Mouse (Mus musculus) forebrain, embryonic 14.5 days (tissue): Measurements from ENCODE around the gene Tmem222. TPM values are rescaled to one million over a fixed set of nuclear protein-coding genes. Genes with fewer than 3 reads are reported as not detected.

Experiments
- ATAC-seq: fragments of 200-750 bp; cut with Nextera tagmentation; 2 replicates; pipeline ENCODE4 v1.8.0; 2017; ENCODE audit warnings: mild to moderate bottlenecking, moderate library complexity
- DNase-seq: peaks from one replicate; pipeline ENCODE4 v3.0.0-alpha.2; 2015; ENCODE audit warnings: low spot score
- H3K27ac ChIP-seq: fragments of 300-500 bp; sonication (generic); 2 replicates; pipeline ENCODE4 v1.5.1; 2014; ENCODE audit warnings: low read depth, mild to moderate bottlenecking, control low read depth, low read length, moderate library complexity
- H3K27me3 ChIP-seq: fragments of 300-500 bp; sonication (generic); replicated peaks from 2 replicates; pipeline ENCODE4 v1.6.1; 2014; ENCODE audit warnings: low read length, control low read depth, mixed read lengths; ENCODE audit not compliant: control insufficient read depth, insufficient read depth
- H3K36me3 ChIP-seq: fragments of 300-500 bp; sonication (generic); 2 replicates; pipeline ENCODE4 v1.6.1; 2014; ENCODE audit warnings: low read length, control low read depth; ENCODE audit not compliant: control insufficient read depth, insufficient read depth
- H3K4me1 ChIP-seq: fragments of 300-500 bp; sonication (generic); 2 replicates; pipeline ENCODE4 v1.6.1; 2014; ENCODE audit warnings: antibody characterized with exemption, low read length, control low read depth; ENCODE audit not compliant: control insufficient read depth, insufficient read depth
- H3K4me2 ChIP-seq: fragments of 300-500 bp; sonication (generic); 2 replicates; pipeline ENCODE4 v1.6.1; 2014; ENCODE audit warnings: mild to moderate bottlenecking, control low read depth, low read length
- H3K4me3 ChIP-seq: fragments of 300-500 bp; sonication (generic); 2 replicates; pipeline ENCODE4 v1.5.1; 2014; ENCODE audit warnings: low read depth, low read length, control low read depth
- H3K9ac ChIP-seq: fragments of 300-500 bp; sonication (generic); 2 replicates; pipeline ENCODE4 v1.6.1; 2014; ENCODE audit warnings: mild to moderate bottlenecking, low read length, control low read depth, moderate library complexity
- H3K9me3 ChIP-seq: fragments of 300-500 bp; sonication (generic); replicated peaks from 2 replicates; pipeline ENCODE4 v1.6.1; 2016; ENCODE audit warnings: low read length, control low read depth, mixed read lengths; ENCODE audit not compliant: control insufficient read depth
- WGBS: fragments of 180-500 bp; shearing (Covaris S2); extraction: QIAGEN DNeasy Blood & Tissue Kit; methylation state at CpG from one replicate; pipeline ENCODE4 v1.1.7; 2014; 5-methylcytosine and 5-hydroxymethylcytosine counted together
- polyA plus RNA-seq: library from polyadenylated mRNA; unstranded; fragments of >200 nt; fragmentation: Nextera tagmentation; extraction: Ambion mirVana; gene quantifications from 2 replicates; pipeline ENCODE4 v1.2.1, GENCODE M21; 2014

Tmem222 gene
- polyA plus RNA-seq, 1 experiment from 2014 or later: 131 TPM

- ATAC-seq: no peak
- no peak overlapping the region for H3K27ac ChIP-seq
- H3K4me3 ChIP-seq: no peak overlapping the region
- H3K27me3 ChIP-seq: peaks cover 17% of the 10 kb centered on the region
- WGBS: 81% methylated on average over 8 of the region's 8 CpGs
- no peaks in the 10 kb centered on the region for H3K36me3 ChIP-seq
- no peaks in the 10 kb centered on the region for H3K9me3 ChIP-seq
- 0 out of 2 replicates have a peak, but pooled peaks cover 4% of the 10 kb centered on the region for H3K4me1 ChIP-seq
- H3K4me2 ChIP-seq: no peak overlapping the region
- no peak overlapping the region for H3K9ac ChIP-seq
- DNase-seq: no peak
Measured at GRCm38 (mm10) chr4:133221701-133222100, 55.9 kb downstream of the Tmem222 start.

- no peaks in the 10 kb centered on the region for H3K36me3 ChIP-seq
- no peak for ATAC-seq
- peaks cover 17% of the 10 kb centered on the region for H3K27me3 ChIP-seq
Measured at GRCm38 (mm10) chr4:133220656-133221055, 56.9 kb downstream of the Tmem222 start.

DNA sequence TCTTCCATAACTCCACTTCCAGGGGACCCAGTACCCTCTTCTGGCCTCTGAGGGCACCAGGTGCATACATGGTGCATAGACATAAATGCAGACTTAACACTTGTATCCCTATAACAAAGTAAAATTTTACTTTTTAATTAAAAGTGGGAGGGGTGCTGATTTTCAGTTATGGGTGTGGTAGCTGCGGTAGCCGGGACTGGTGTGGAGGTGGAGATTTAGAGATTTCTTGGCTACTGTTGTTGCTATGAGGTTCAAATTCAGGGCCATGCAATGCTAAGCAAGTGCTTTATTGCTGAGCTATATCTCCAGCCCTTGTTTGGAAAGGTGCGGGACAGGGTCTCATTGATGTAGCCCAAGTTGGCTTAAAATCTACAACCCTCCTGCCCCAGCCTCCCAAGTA is 58.8 kb downstream of the Tmem222 start:
- no peaks in the 10 kb centered on the region for H3K9me3 ChIP-seq
- 93% methylated on average over 3 of the region's 3 CpGs for WGBS
- 0 out of 2 replicates have a peak, but pooled peaks cover 4% of the 10 kb centered on the region for H3K4me1 ChIP-seq

More at GRCm38 (mm10) chr4:133220656-133221055, 56.9 kb downstream of the Tmem222 start:
- Histone ChIP-seq H3K27ac (no peak overlapping the region), H3K9ac (no peak overlapping the region), H3K4me2 (peak overlapping the region; percentile 46), H3K4me1 (0 out of 2 replicates have a peak, but pooled peaks cover 4% of the 10 kb centered on the region), H3K9me3 (no peaks in the 10 kb centered on the region), H3K4me3 (peak overlapping the region; percentile 13)
- no peak for DNase-seq
- WGBS: 2% methylated on average over 25 of the region's 25 CpGs

DNA sequence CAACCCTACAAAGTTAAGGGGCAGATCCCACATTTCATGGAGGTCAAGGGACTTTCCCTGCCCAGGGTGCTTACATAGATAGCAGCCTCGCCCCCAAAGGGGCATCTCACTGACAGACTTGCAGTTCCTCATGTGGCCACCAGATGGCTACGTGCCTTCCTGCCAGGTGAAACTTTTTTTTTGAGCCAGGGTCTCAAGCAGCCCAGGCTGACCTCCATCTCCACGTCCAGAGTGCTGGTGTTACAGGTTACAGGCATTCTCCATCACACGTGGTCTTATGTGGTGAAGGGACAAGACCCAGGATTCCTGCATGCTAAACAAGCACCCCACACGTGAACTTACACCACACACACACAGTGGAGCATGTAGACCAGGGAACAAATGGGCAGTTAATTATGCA is 60.0 kb downstream of the Tmem222 start:
- Histone ChIP-seq H3K4me2 (no peak overlapping the region), H3K4me3 (no peak overlapping the region), H3K27me3 (peaks cover 25% of the 10 kb centered on the region), H3K9me3 (no peaks in the 10 kb centered on the region), H3K4me1 (peaks cover 11% of the 10 kb centered on the region), H3K27ac (no peak overlapping the region), H3K9ac (no peak overlapping the region), H3K36me3 (no peaks in the 10 kb centered on the region)
- DNase-seq (peak; percentile 81), ATAC-seq (no peak)
- WGBS: 2% methylated on average over 5 of the region's 5 CpGs

More for the DNA sequence above, 58.8 kb downstream of the Tmem222 start:
- no peak overlapping the region for H3K27ac ChIP-seq
- H3K4me3 ChIP-seq: no peak overlapping the region
- H3K36me3 ChIP-seq: no peaks in the 10 kb centered on the region
- DNase-seq: no peak
- no peak overlapping the region for H3K9ac ChIP-seq
- H3K4me2 ChIP-seq: no peak overlapping the region
- ATAC-seq: no peak
- H3K27me3 ChIP-seq: peaks cover 20% of the 10 kb centered on the region

Other genes with a start within 250 kb of the Tmem222 start
- 28.3 and 30.4 TPM in 2 replicates for gene Wasf2, start 147.3 kb downstream of the Tmem222 start, polyA plus RNA-seq
- gene Cd164l2, start 65.7 kb downstream of the Tmem222 start, polyA plus RNA-seq: 0.43 and 1.4 TPM in 2 replicates
- gene Gpr3, start 65.3 kb downstream of the Tmem222 start, polyA plus RNA-seq: 0.62 and 1.1 TPM in 2 replicates
- gene Map3k6, start 37.0 kb downstream of the Tmem222 start, polyA plus RNA-seq: 1.1 and 1.7 TPM in 2 replicates
- 0.32 and 0.54 TPM in 2 replicates for gene Sytl1, start 14.7 kb downstream of the Tmem222 start, polyA plus RNA-seq
- 17.5 and 18.9 TPM in 2 replicates for gene Wdtc1, start 75.7 kb upstream of the Tmem222 start, polyA plus RNA-seq
- 4.4 and 7.3 TPM in 2 replicates for gene Slc9a1, start 91.9 kb upstream of the Tmem222 start, polyA plus RNA-seq
- gene Tent5b, start 202.3 kb upstream of the Tmem222 start, polyA plus RNA-seq: 0.09 and 0.27 TPM in 2 replicates
- 5.8 and 6.2 TPM in 2 replicates for gene Trnp1, start 220.8 kb upstream of the Tmem222 start, polyA plus RNA-seq
- gene Kdf1, start 241.2 kb upstream of the Tmem222 start, polyA plus RNA-seq: 0.12 and 0.20 TPM in 2 replicates